Mouse (Mus musculus) effector memory CD4-positive, alpha-beta T cell, adult 7 months (primary cell): ENCODE measurements around the gene Gm10670. TPM values are rescaled to one million over a fixed set of nuclear protein-coding genes. Genes with fewer than 3 reads are reported as not detected.

Experiments
- polyA plus RNA-seq: library from polyadenylated mRNA; unstranded; fragments of 100-300 nt; shearing (Covaris generic); gene quantifications from one replicate; pipeline ENCODE4 v1.2.1, GENCODE M21; 2017

Gm10670 gene
- polyA plus RNA-seq: 1.2 TPM

GRCm38 (mm10) chr7:20474825-20475224 is at the start of gene Gm10670:
Gene Gm10670 (minus strand): TSS chr7:20474925.

GRCm38 (mm10) chr7:20510434-20510833 is 35.7 kb upstream of the Gm10670 start, which contains the start of gene Vmn1r103:
Gene Vmn1r103 (minus strand): TSS chr7:20510534.

GRCm38 (mm10) chr7:20442493-20442892 is 32.2 kb downstream of the Gm10670 start, which contains the start of gene Vmn1r101:
Gene Vmn1r101 (minus strand): TSS chr7:20442593.

Other genes starting within 250 kb of the Gm10670 start
- gene Gm4498, start 241.1 kb downstream of the Gm10670 start, polyA plus RNA-seq: not detected
- gene Gm5890, start 212.1 kb downstream of the Gm10670 start, polyA plus RNA-seq: not detected
- not detected for gene Gm4133, start 140.9 kb downstream of the Gm10670 start, polyA plus RNA-seq
- not detected for gene Gm5728, start 99.5 kb downstream of the Gm10670 start, polyA plus RNA-seq
- gene Vmn1r100, start 57.0 kb downstream of the Gm10670 start, polyA plus RNA-seq: not detected
- gene Vmn1r101, start 32.3 kb downstream of the Gm10670 start, polyA plus RNA-seq: not detected
- gene Vmn1r103, start 35.6 kb upstream of the Gm10670 start, polyA plus RNA-seq: not detected
- gene Vmn1r104, start 58.9 kb upstream of the Gm10670 start, polyA plus RNA-seq: not detected
- not detected for gene Gm5726, start 70.8 kb upstream of the Gm10670 start, polyA plus RNA-seq
- gene Gm4141, start 101.3 kb upstream of the Gm10670 start, polyA plus RNA-seq: not detected
- 0.65 TPM for gene Gm4513, start 124.1 kb upstream of the Gm10670 start, polyA plus RNA-seq
- gene Vmn1r107, start 194.0 kb upstream of the Gm10670 start, polyA plus RNA-seq: 1.1 TPM
- not detected for gene Vmn1r111, start 228.3 kb upstream of the Gm10670 start, polyA plus RNA-seq